Mouse (Mus musculus) thymus, adult 2 months (tissue): ENCODE results near the gene Lrrk1.

Experiments
- CTCF ChIP-seq: fragments of 200-500 bp; IDR thresholded peaks from 2 replicates; pipeline ENCODE4 v1.5.1; 2012; ENCODE audit warnings: mild to moderate bottlenecking, control low read depth, low read length, moderate library complexity, borderline replicate concordance; ENCODE audit not compliant: control insufficient read depth, poor library complexity, insufficient read depth; ENCODE audit errors: extremely low read depth
- POLR2A ChIP-seq: fragments of 200-500 bp; IDR thresholded peaks from 2 replicates; pipeline ENCODE4 v1.6.1; 2012; ENCODE audit warnings: mild to moderate bottlenecking, low read length, control low read depth, moderate library complexity; ENCODE audit not compliant: control insufficient read depth, poor library complexity, insufficient read depth; ENCODE audit errors: extremely low read depth

GRCm38 (mm10) chr7:66405951-66406721, 18.0 kb upstream of the Lrrk1 start:
- TF ChIP-seq CTCF (no peak), POLR2A (no peak)
